ENCODE assay signal across 8 mouse cellular contexts in the genomic region with DNA sequence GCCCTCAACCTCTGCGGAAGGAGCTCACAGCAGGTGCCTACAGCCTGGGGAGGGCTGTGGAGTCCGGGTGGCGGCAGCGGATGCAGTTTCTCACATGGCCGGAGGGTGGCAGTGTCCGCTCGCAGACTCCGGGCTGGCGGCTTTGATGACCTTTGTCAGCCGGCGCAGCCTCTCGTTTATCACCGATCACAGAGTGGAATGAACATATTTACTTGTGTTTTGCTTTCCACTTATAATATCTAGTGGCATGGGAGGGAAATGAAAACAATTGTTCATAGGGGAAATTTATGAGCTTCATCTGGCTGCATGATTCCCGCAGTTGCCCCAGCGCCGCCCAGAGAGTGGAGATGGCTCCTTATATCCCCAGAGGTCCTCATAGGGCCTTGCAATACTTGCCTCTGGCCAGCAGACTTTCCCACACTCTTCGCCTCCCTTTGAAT.
A peak's percentile ranks its signal among the peaks of the same experiment; 100 is the strongest.
DNase-seq lines count a peak whose midpoint lies in the region; ATAC-seq and TF ChIP-seq lines count a peak whose summit lies in the region.

No protein-coding gene starts in this region.

- H3K9ac ChIP-seq in intestine, embryonic 14.5 days (ENCODE audit: low read length) = no peak overlapping the region
- no peak overlapping the region; the same call in 1 of the 2 replicates for H3K9ac ChIP-seq in midbrain, embryonic 11.5 days (ENCODE audit: low read length)

- H3K9me3 ChIP-seq in intestine, embryonic 14.5 days (ENCODE audit: control insufficient read depth, low read length) = no peaks in the 10 kb centered on the region
- peaks cover 3% of the 10 kb centered on the region; the same call in 1 of the 2 replicates for H3K9me3 ChIP-seq in midbrain, embryonic 11.5 days (ENCODE audit: control insufficient read depth, low read length)

- no peaks in the 10 kb centered on the region for H3K27me3 ChIP-seq in intestine, embryonic 14.5 days (replicated peaks; ENCODE audit: control insufficient read depth, insufficient read depth, low read length)
- no peaks in the 10 kb centered on the region for H3K27me3 ChIP-seq in midbrain, embryonic 11.5 days (ENCODE audit: control insufficient read depth, insufficient read depth, low read length)

- H3K36me3 ChIP-seq in intestine, embryonic 14.5 days (ENCODE audit: control insufficient read depth, insufficient read depth, low read length) = no peaks in the 10 kb centered on the region
- no peaks in the 10 kb centered on the region for H3K36me3 ChIP-seq in midbrain, embryonic 11.5 days (ENCODE audit: control insufficient read depth, insufficient read depth, low read length)

- H3K4me1 ChIP-seq in cortical plate, adult 2 months (ENCODE audit: control insufficient read depth, insufficient read depth, low read length) = no peaks in the 10 kb centered on the region
- H3K4me1 ChIP-seq in intestine, embryonic 14.5 days (replicated peaks; ENCODE audit: control insufficient read depth, insufficient read depth, low read length) = no peaks in the 10 kb centered on the region; the same call in 1 of the 2 replicates
- no peaks in the 10 kb centered on the region for H3K4me1 ChIP-seq in midbrain, embryonic 11.5 days (ENCODE audit: control insufficient read depth, insufficient read depth, low read length)

- DNase-seq in layer of hippocampus, adult 11-12 months (ENCODE audit: low spot score) = peak; percentile 61
- no peak for DNase-seq in layer of hippocampus, adult 9-10 months (ENCODE audit: low spot score)
- peak; percentile 36 to 59 for DNase-seq in gastrocnemius, postnatal 36 days
- DNase-seq in intestine, embryonic 14.5 days (ENCODE audit: low spot score) = peak; percentile 89
- peak; percentile 68 for DNase-seq in left cerebral cortex, postnatal 4 days
- peak; percentile 98 for DNase-seq in midbrain, embryonic 11.5 days (ENCODE audit: low spot score, missing footprints)
- DNase-seq in right cerebral cortex, postnatal 4 days = peak; percentile 78

- no peak for TF ChIP-seq POLR2A in cortical plate, adult 2 months (IDR thresholded peaks at IDR 0.05; ENCODE audit: extremely low read depth, insufficient read depth, low read length)

- no peak overlapping the region for H3K27ac ChIP-seq in cortical plate, adult 2 months (ENCODE audit: insufficient read depth, low read length)
- no peak overlapping the region for H3K27ac ChIP-seq in intestine, embryonic 14.5 days (ENCODE audit: low read depth)
- no peak overlapping the region for H3K27ac ChIP-seq in midbrain, embryonic 11.5 days (ENCODE audit: low read depth, low read length)

- 0 out of 2 replicates have a peak, but pooled peaks have one; percentile 43 for ATAC-seq in intestine, embryonic 14.5 days (replicated peaks; ENCODE audit: low FRiP score, low TSS enrichment, low read depth)
- ATAC-seq in midbrain, embryonic 11.5 days (ENCODE audit: low FRiP score) = peak; percentile 73

- TF ChIP-seq CTCF in cortical plate, adult 2 months (IDR thresholded peaks at IDR 0.05; ENCODE audit: extremely low read depth, insufficient read depth, low read length) = peak; percentile 66

- intact Hi-C loops in gastrocnemius, postnatal 36 days (cut with DNase I) = loop anchor here (2.0 to 10.0 kb wide), 2 partner anchors 623 to 1443 kb away; no protein-coding TSS in a partner anchor
- intact Hi-C loops in left cerebral cortex, postnatal 4 days (cut with DNase I) = loop anchor here (5.0 to 10.0 kb wide), 3 partner anchors 163 to 1445 kb away; no protein-coding TSS in a partner anchor

- 4% methylated on average over 17 of the region's 17 CpGs for WGBS in intestine, embryonic 14.5 days
- 4% methylated on average over 17 of the region's 17 CpGs for WGBS in midbrain, embryonic 11.5 days

- no peak overlapping the region for H3K4me3 ChIP-seq in cortical plate, adult 2 months (ENCODE audit: insufficient read depth, low read length)
- no peak overlapping the region for H3K4me3 ChIP-seq in intestine, embryonic 14.5 days (ENCODE audit: low read depth, low read length)
- H3K4me3 ChIP-seq in midbrain, embryonic 11.5 days (ENCODE audit: low read depth, low read length) = no peak overlapping the region

- peak overlapping the region; percentile 40 for H3K4me2 ChIP-seq in intestine, embryonic 14.5 days (ENCODE audit: low read length)
- peak overlapping the region; percentile 26 for H3K4me2 ChIP-seq in midbrain, embryonic 11.5 days
